ENCODE assay signal across 8 mouse cellular contexts in genomic region chr9:114815315-114815714, GRCm38 (mm10). TPM values are rescaled to one million over a fixed set of nuclear protein-coding genes. Genes with fewer than 3 reads are reported as not detected.
DNase-seq lines count a peak whose midpoint lies in the region; ATAC-seq lines count a peak whose summit lies in the region.

No protein-coding gene starts in this region.

- H3K36me3 ChIP-seq in kidney, embryonic 15.5 days, result no peaks in the 10 kb centered on the region

- H3K4me3 ChIP-seq in kidney, embryonic 15.5 days (replicated peaks), result no peak overlapping the region

- no peak overlapping the region for H3K4me2 ChIP-seq in kidney, embryonic 15.5 days

- no peak overlapping the region for H3K9ac ChIP-seq in kidney, embryonic 15.5 days

- ATAC-seq in kidney, embryonic 15.5 days (replicated peaks; ENCODE audit: low FRiP score), result 0 out of 2 replicates have a peak, but pooled peaks have one; percentile 36

- no peaks in the 10 kb centered on the region for H3K9me3 ChIP-seq in kidney, embryonic 15.5 days (replicated peaks)

- WGBS in kidney, embryonic 15.5 days, result 66% methylated on average over 4 of the region's 4 CpGs

- H3K27ac ChIP-seq in kidney, embryonic 15.5 days, result no peak overlapping the region

- intact Hi-C loops in left cerebral cortex, postnatal 4 days (cut with DNase I), result no loop called here
- intact Hi-C loops in left cerebral cortex, postnatal 25 days (cut with DNase I), result no loop called here

- peak; percentile 20 for DNase-seq in left cerebral cortex, postnatal 4 days
- no peak for DNase-seq in left cerebral cortex, adult 11 months (ENCODE audit: low spot score)
- DNase-seq in NIH3T3 (ENCODE audit: low read depth), result peak; percentile 63
- DNase-seq in cerebellum, adult 9-10 months, result peak; percentile 48
- DNase-seq in mesoderm, embryonic 11.5 days (ENCODE audit: low read depth, low spot score), result peak; percentile 49
- DNase-seq in frontal cortex, postnatal 36 days (ENCODE audit: low spot score in 2 of 2), result no peak
- DNase-seq in left cerebral cortex, postnatal 25 days (ENCODE audit: low spot score in 2 of 2), result no peak

- H3K4me1 ChIP-seq in kidney, embryonic 15.5 days, result peaks cover 9% of the 10 kb centered on the region

- H3K27me3 ChIP-seq in kidney, embryonic 15.5 days, result no peaks in the 10 kb centered on the region

RNA-seq across cellular contexts. Expression of gene Cmtm8, which starts 28.6 kb away (rescaled TPM):
- 1 to 10 TPM; 1.3 to 2.7 TPM for total RNA-seq in left cerebral cortex, postnatal 4 days (2021)
- polyA plus RNA-seq in kidney, embryonic 15.5 days (2015; fragmentation: Nextera tagmentation; extraction: Ambion mirVana), result 38.8 and 41.4 TPM in 2 replicates
- total RNA-seq in left cerebral cortex, postnatal 25 days (2021), result 1 to 10 TPM; 2.2 to 2.5 TPM

RNA-seq across cellular contexts. Expression of gene Cmtm7, which starts 33.7 kb away (rescaled TPM):
- total RNA-seq in left cerebral cortex, postnatal 4 days (2021), result 1 to 10 TPM; 3.1 to 3.8 TPM
- 102 TPM in 2 replicates for polyA plus RNA-seq in kidney, embryonic 15.5 days (2015; fragmentation: Nextera tagmentation; extraction: Ambion mirVana)
- total RNA-seq in left cerebral cortex, postnatal 25 days (2021), result 1 to 10 TPM; 4.9 to 5.0 TPM

Comparison
In these comparisons a context has a peak if more than half of its experiments do, and no peak if none do; other contexts are left out.
1. DNase-seq: peak in left cerebral cortex, postnatal 4 days (single experiment), NIH3T3 (single experiment), cerebellum, adult 9-10 months (single experiment) and mesoderm, embryonic 11.5 days (single experiment); none in left cerebral cortex, adult 11 months (single experiment), frontal cortex, postnatal 36 days (0 of 2) and left cerebral cortex, postnatal 25 days (0 of 2).